17 mouse cellular contexts compared by ENCODE assay signal in the genomic region with DNA sequence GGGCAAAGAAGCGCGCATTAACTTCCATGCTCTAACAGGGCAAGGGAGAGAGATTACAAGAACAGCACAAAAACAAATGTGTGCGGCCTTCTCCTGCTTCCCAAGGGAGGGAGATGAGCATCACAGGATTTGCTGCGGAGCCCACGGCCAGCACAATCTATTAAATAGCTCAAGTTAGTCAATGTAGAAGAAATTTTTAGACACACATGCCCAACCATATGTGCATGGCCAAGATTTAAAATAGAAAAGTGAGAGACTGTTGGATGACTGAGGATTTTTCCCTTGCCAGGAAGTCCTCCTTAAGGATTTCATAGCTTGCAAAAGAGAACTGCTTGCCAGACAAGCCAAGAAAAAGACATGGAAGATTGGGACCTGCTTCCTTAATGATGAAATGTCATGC.
A peak's percentile ranks its signal among the peaks of the same experiment; 100 is the strongest.
DNase-seq lines count a peak whose midpoint lies in the region; ATAC-seq and TF ChIP-seq lines count a peak whose summit lies in the region.
"Had no signal": no experiment of that assay in that cellular context is flagged by ENCODE, and none has a peak within 500 bp of the region (broad histone marks: within the 10 kb centered on the region; RNA-seq: fewer than 3 reads in every experiment).

No protein-coding gene starts in this region.

- H3K9me3 ChIP-seq in forebrain, embryonic 14.5 days (replicated peaks; ENCODE audit: control insufficient read depth, low read length) = no peaks in the 10 kb centered on the region
- H3K9me3 ChIP-seq in forebrain, embryonic 10.5 days = no peaks in the 10 kb centered on the region
- H3K9me3 ChIP-seq in liver, postnatal 0 days (ENCODE audit: low read length) = no peaks in the 10 kb centered on the region
- H3K9me3 ChIP-seq: embryonic facial prominence, embryonic 13.5 days; liver, embryonic 15.5 days; midbrain, embryonic 15.5 days had no signal

- no peak overlapping the region for H3K27ac ChIP-seq in forebrain, embryonic 14.5 days (ENCODE audit: low read depth, low read length)
- H3K27ac ChIP-seq in forebrain, embryonic 10.5 days = no peak overlapping the region
- H3K27ac ChIP-seq in liver, postnatal 0 days (ENCODE audit: low read depth) = no peak overlapping the region
- H3K27ac ChIP-seq: embryonic facial prominence, embryonic 13.5 days; heart, adult 2 months; liver, embryonic 15.5 days; midbrain, embryonic 15.5 days had no signal

- WGBS in forebrain, embryonic 14.5 days = 79% methylated on average over 5 of the region's 5 CpGs
- WGBS in forebrain, embryonic 10.5 days = 89% methylated on average over 5 of the region's 5 CpGs
- WGBS in liver, postnatal 0 days (ENCODE audit: insufficient replicate concordance) = 83% methylated on average over 5 of the region's 5 CpGs

- no peaks in the 10 kb centered on the region for H3K36me3 ChIP-seq in forebrain, embryonic 14.5 days (ENCODE audit: control insufficient read depth, insufficient read depth, low read length)
- H3K36me3 ChIP-seq in forebrain, embryonic 10.5 days (replicated peaks) = no peaks in the 10 kb centered on the region
- H3K36me3 ChIP-seq in liver, postnatal 0 days (replicated peaks; ENCODE audit: insufficient read depth, low read length) = no peaks in the 10 kb centered on the region
- H3K36me3 ChIP-seq: embryonic facial prominence, embryonic 13.5 days; liver, embryonic 15.5 days; midbrain, embryonic 15.5 days had no signal

- no peak for TF ChIP-seq EP300 in liver, postnatal 0 days (IDR thresholded peaks at IDR 0.05; ENCODE audit: low read depth)

- no peak overlapping the region for H3K9ac ChIP-seq in forebrain, embryonic 14.5 days (ENCODE audit: low read length)
- H3K9ac ChIP-seq in liver, postnatal 0 days (replicated peaks) = no peak overlapping the region
- H3K9ac ChIP-seq: embryonic facial prominence, embryonic 13.5 days; liver, embryonic 15.5 days; midbrain, embryonic 15.5 days had no signal

- H3K27me3 ChIP-seq in forebrain, embryonic 14.5 days (replicated peaks; ENCODE audit: control insufficient read depth, insufficient read depth, low read length) = no peaks in the 10 kb centered on the region
- no peaks in the 10 kb centered on the region for H3K27me3 ChIP-seq in forebrain, embryonic 10.5 days (ENCODE audit: poor library complexity, severe bottlenecking)
- H3K27me3 ChIP-seq in liver, postnatal 0 days (ENCODE audit: insufficient read depth, low read length) = no peaks in the 10 kb centered on the region
- H3K27me3 ChIP-seq: embryonic facial prominence, embryonic 13.5 days; liver, embryonic 15.5 days; midbrain, embryonic 15.5 days had no signal

- TF ChIP-seq CTCF in liver, postnatal 0 days (IDR thresholded peaks at IDR 0.05; ENCODE audit: low read depth) = no peak

- intact Hi-C loops in left cerebral cortex, postnatal 14 days (cut with DNase I) = loop anchor here (10.0 kb wide), 1 partner anchor 1662 kb away; a partner anchor contains a TSS

- H3K4me2 ChIP-seq in forebrain, embryonic 14.5 days (ENCODE audit: low read length) = no peak overlapping the region
- no peak overlapping the region for H3K4me2 ChIP-seq in liver, postnatal 0 days (ENCODE audit: low read depth, low read length)
- H3K4me2 ChIP-seq: embryonic facial prominence, embryonic 13.5 days; liver, embryonic 15.5 days; midbrain, embryonic 15.5 days had no signal

- ATAC-seq in forebrain, embryonic 14.5 days = no peak; the same call in 1 of the 2 replicates
- ATAC-seq in liver, postnatal 0 days = no peak
- ATAC-seq: inflammation-experienced regulatory T-cells, adult 6 months; midbrain, embryonic 15.5 days had no signal

- H3K4me1 ChIP-seq in forebrain, embryonic 14.5 days (ENCODE audit: control insufficient read depth, insufficient read depth, low read length) = no peaks in the 10 kb centered on the region
- H3K4me1 ChIP-seq in forebrain, embryonic 10.5 days = 0 out of 2 replicates have a peak, but pooled peaks cover 7% of the 10 kb centered on the region
- H3K4me1 ChIP-seq in liver, postnatal 0 days (ENCODE audit: insufficient read depth) = no peaks in the 10 kb centered on the region
- H3K4me1 ChIP-seq: liver, embryonic 15.5 days; midbrain, embryonic 15.5 days had no signal

- no peak overlapping the region for H3K4me3 ChIP-seq in forebrain, embryonic 14.5 days (ENCODE audit: low read depth, low read length)
- no peak overlapping the region for H3K4me3 ChIP-seq in forebrain, embryonic 10.5 days
- H3K4me3 ChIP-seq in liver, postnatal 0 days (ENCODE audit: low read depth, low read length) = no peak overlapping the region
- H3K4me3 ChIP-seq: embryonic facial prominence, embryonic 13.5 days; heart, adult 2 months; liver, embryonic 15.5 days; midbrain, embryonic 15.5 days had no signal

- DNase-seq in forebrain, embryonic 14.5 days (ENCODE audit: low spot score) = peak; percentile 70
- DNase-seq in forebrain, embryonic 10.5 days (ENCODE audit: extremely low spot score, low spot score) = no peak
- DNase-seq in brain, adult 2 months (ENCODE audit: low read depth, low spot score) = peak; percentile 88
- DNase-seq in frontal cortex, postnatal 36 days (ENCODE audit: low spot score in 2 of 2) = peak; percentile 40 to 78
- DNase-seq in left cerebral cortex, postnatal 14 days (ENCODE audit: low spot score in 2 of 2) = peak; percentile 37 to 49
- DNase-seq in ovary, adult 18-20 months (ENCODE audit: low spot score) = no peak
- DNase-seq in cerebellum, postnatal 10 days = no peak
- no peak for DNase-seq in liver, postnatal 0 days
- DNase-seq: adrenal gland, adult 2 months; cerebellum, adult 11-12 months; gastrocnemius, postnatal 10 days; heart, adult 2 months; lung, postnatal 10 days had no signal

Comparison
In these comparisons a context has a peak if more than half of its experiments do, and no peak if none do; other contexts are left out.
1. DNase-seq: peak in forebrain, embryonic 14.5 days (single experiment), brain, adult 2 months (single experiment), frontal cortex, postnatal 36 days (2 of 2) and left cerebral cortex, postnatal 14 days (2 of 2); none in forebrain, embryonic 10.5 days (single experiment), ovary, adult 18-20 months (single experiment), cerebellum, postnatal 10 days (0 of 2) and liver, postnatal 0 days (single experiment).